26 mouse cellular contexts compared by ENCODE assay signal in genomic region chr12:12266552-12266951, GRCm38 (mm10). TPM values are rescaled to one million over a fixed set of nuclear protein-coding genes. Genes with fewer than 3 reads are reported as not detected.
DNase-seq lines count a peak whose midpoint lies in the region; ATAC-seq and TF ChIP-seq lines count a peak whose summit lies in the region.
"Had no signal": no experiment of that assay in that cellular context is flagged by ENCODE, and none has a peak within 500 bp of the region (broad histone marks: within the 10 kb centered on the region; RNA-seq: fewer than 3 reads in every experiment).

No protein-coding gene starts in this region.

- TF ChIP-seq EP300 in heart, adult 2 months (IDR thresholded peaks at IDR 0.05; ENCODE audit: insufficient read depth, low read depth, low read length): no peak

- no peak overlapping the region for H3K9ac ChIP-seq in forebrain, embryonic 16.5 days (replicated peaks; ENCODE audit: low read depth, low read length)
- no peak overlapping the region for H3K9ac ChIP-seq in forebrain, embryonic 13.5 days
- H3K9ac ChIP-seq in heart, embryonic 13.5 days: no peak overlapping the region
- no peak overlapping the region for H3K9ac ChIP-seq in heart, adult 2 months (ENCODE audit: low read depth, low read length)
- no peak overlapping the region for H3K9ac ChIP-seq in midbrain, embryonic 11.5 days (ENCODE audit: low read length)
- H3K9ac ChIP-seq in midbrain, embryonic 14.5 days (replicated peaks; ENCODE audit: low read length): no peak overlapping the region
- H3K9ac ChIP-seq: hindbrain, embryonic 15.5 days; liver, embryonic 14.5 days; neural tube, embryonic 12.5 days; stomach, embryonic 15.5 days had no signal

- H3K79me2 ChIP-seq in heart, adult 2 months (replicated peaks; ENCODE audit: control insufficient read depth, insufficient read depth, low read length): 0 out of 2 replicates have a peak, but pooled peaks cover 3% of the 10 kb centered on the region

- DNase-seq in heart, adult 2 months: no peak
- peak; percentile 44 for DNase-seq in midbrain, embryonic 11.5 days (ENCODE audit: low spot score, missing footprints)
- DNase-seq in midbrain, embryonic 14.5 days: no peak
- no peak for DNase-seq in layer of hippocampus, adult 18-20 months (ENCODE audit: low spot score in 2 of 2)
- DNase-seq: adrenal gland, postnatal 14 days; cerebellum, adult 11 months; cerebellum, adult 9-10 months; cerebellum, postnatal 36 days; gastrocnemius, adult 2 months; gastrocnemius, postnatal 36 days; kidney, adult 2 months; kidney, postnatal 36 days; liver; lung, adult 2 months; lung, postnatal 10 days; retina, postnatal 1 day; right cerebral cortex, postnatal 14 days had no signal

- ATAC-seq in forebrain, embryonic 16.5 days: no peak
- no peak for ATAC-seq in forebrain, embryonic 13.5 days
- no peak for ATAC-seq in heart, embryonic 13.5 days (ENCODE audit: extremely low read depth, insufficient number of reproducible peaks, low FRiP score, low TSS enrichment)
- no peak for ATAC-seq in midbrain, embryonic 11.5 days (ENCODE audit: low FRiP score)
- ATAC-seq in midbrain, embryonic 14.5 days (ENCODE audit: low FRiP score, low TSS enrichment): no peak
- ATAC-seq: midbrain, embryonic 16.5 days had no signal

- no peak for TF ChIP-seq CTCF in heart, adult 2 months (IDR thresholded peaks at IDR 0.05)

- no peaks in the 10 kb centered on the region for H3K27me3 ChIP-seq in forebrain, embryonic 16.5 days (replicated peaks; ENCODE audit: control insufficient read depth, insufficient read depth, low read length)
- no peaks in the 10 kb centered on the region for H3K27me3 ChIP-seq in forebrain, embryonic 13.5 days
- H3K27me3 ChIP-seq in heart, embryonic 13.5 days (replicated peaks): no peaks in the 10 kb centered on the region
- no peaks in the 10 kb centered on the region for H3K27me3 ChIP-seq in heart, adult 2 months (ENCODE audit: control insufficient read depth, insufficient read depth, low read length)
- no peaks in the 10 kb centered on the region for H3K27me3 ChIP-seq in midbrain, embryonic 11.5 days (ENCODE audit: control insufficient read depth, insufficient read depth, low read length)
- no peaks in the 10 kb centered on the region for H3K27me3 ChIP-seq in midbrain, embryonic 14.5 days (ENCODE audit: control insufficient read depth, insufficient read depth, low read length)
- H3K27me3 ChIP-seq: hindbrain, embryonic 15.5 days; neural tube, embryonic 12.5 days; stomach, embryonic 15.5 days had no signal

- no peak for TF ChIP-seq POLR2A in heart, adult 2 months (IDR thresholded peaks at IDR 0.05; ENCODE audit: insufficient read depth, low read depth, low read length)

- peaks cover 55% of the 10 kb centered on the region for H3K4me1 ChIP-seq in forebrain, embryonic 16.5 days (replicated peaks; ENCODE audit: control insufficient read depth, insufficient read depth, low read length)
- peaks cover 21% of the 10 kb centered on the region for H3K4me1 ChIP-seq in forebrain, embryonic 13.5 days
- peaks cover 83% of the 10 kb centered on the region for H3K4me1 ChIP-seq in heart, embryonic 13.5 days
- peaks cover 21% of the 10 kb centered on the region for H3K4me1 ChIP-seq in heart, adult 2 months (ENCODE audit: control insufficient read depth, insufficient read depth, low read length)
- peaks cover 17% of the 10 kb centered on the region for H3K4me1 ChIP-seq in midbrain, embryonic 11.5 days (ENCODE audit: control insufficient read depth, insufficient read depth, low read length)
- peaks cover 31% of the 10 kb centered on the region for H3K4me1 ChIP-seq in midbrain, embryonic 14.5 days (ENCODE audit: control insufficient read depth, insufficient read depth, low read length)

- no peak overlapping the region for H3K27ac ChIP-seq in forebrain, embryonic 16.5 days (ENCODE audit: low read length)
- no peak overlapping the region for H3K27ac ChIP-seq in forebrain, embryonic 13.5 days
- no peak overlapping the region; the same call in 1 of the 2 replicates for H3K27ac ChIP-seq in heart, embryonic 13.5 days (replicated peaks)
- no peak overlapping the region for H3K27ac ChIP-seq in heart, adult 2 months
- no peak overlapping the region for H3K27ac ChIP-seq in midbrain, embryonic 11.5 days (ENCODE audit: low read depth, low read length)
- H3K27ac ChIP-seq in midbrain, embryonic 14.5 days (replicated peaks; ENCODE audit: low read depth, low read length): no peak overlapping the region
- H3K27ac ChIP-seq: gastrocnemius, adult 2 months; hindbrain, embryonic 15.5 days; liver, embryonic 14.5 days; macrophage; neural tube, embryonic 12.5 days; stomach, embryonic 15.5 days had no signal

- intact Hi-C loops in heart, adult 2 months (cut with DNase I): no loop called here

- 56% methylated on average over 1 of the region's 1 CpGs for WGBS in forebrain, embryonic 16.5 days
- WGBS in forebrain, embryonic 13.5 days: 75% methylated on average over 1 of the region's 1 CpGs
- WGBS in heart, embryonic 13.5 days: 26% methylated on average over 1 of the region's 1 CpGs
- 52% methylated on average over 1 of the region's 1 CpGs for WGBS in heart, adult 2 months
- 74% methylated on average over 1 of the region's 1 CpGs for WGBS in midbrain, embryonic 11.5 days
- 75% methylated on average over 1 of the region's 1 CpGs for WGBS in midbrain, embryonic 14.5 days

- H3K4me2 ChIP-seq in forebrain, embryonic 16.5 days (ENCODE audit: low read length): peak overlapping the region; percentile 73; the same call in 1 of the 2 replicates
- no peak overlapping the region for H3K4me2 ChIP-seq in forebrain, embryonic 13.5 days
- peak overlapping the region; percentile 85; the same call in 1 of the 2 replicates for H3K4me2 ChIP-seq in heart, embryonic 13.5 days
- H3K4me2 ChIP-seq in midbrain, embryonic 11.5 days: no peak overlapping the region
- H3K4me2 ChIP-seq in midbrain, embryonic 14.5 days (ENCODE audit: low read length): no peak overlapping the region
- H3K4me2 ChIP-seq: hindbrain, embryonic 15.5 days; neural tube, embryonic 12.5 days; stomach, embryonic 15.5 days had no signal

- H3K36me3 ChIP-seq in forebrain, embryonic 16.5 days (ENCODE audit: control insufficient read depth, insufficient read depth): no peaks in the 10 kb centered on the region
- no peaks in the 10 kb centered on the region for H3K36me3 ChIP-seq in forebrain, embryonic 13.5 days (ENCODE audit: poor library complexity, severe bottlenecking)
- no peaks in the 10 kb centered on the region for H3K36me3 ChIP-seq in heart, embryonic 13.5 days
- H3K36me3 ChIP-seq in heart, adult 2 months (ENCODE audit: control insufficient read depth, insufficient read depth, low read length): peaks cover 16% of the 10 kb centered on the region
- H3K36me3 ChIP-seq in midbrain, embryonic 11.5 days (ENCODE audit: control insufficient read depth, insufficient read depth, low read length): no peaks in the 10 kb centered on the region
- no peaks in the 10 kb centered on the region for H3K36me3 ChIP-seq in midbrain, embryonic 14.5 days (ENCODE audit: control insufficient read depth, insufficient read depth, low read length)
- H3K36me3 ChIP-seq: hindbrain, embryonic 15.5 days; neural tube, embryonic 12.5 days; stomach, embryonic 15.5 days had no signal

- no peaks in the 10 kb centered on the region for H3K9me3 ChIP-seq in forebrain, embryonic 16.5 days (ENCODE audit: control insufficient read depth, low read length)
- no peaks in the 10 kb centered on the region for H3K9me3 ChIP-seq in forebrain, embryonic 13.5 days (replicated peaks)
- no peaks in the 10 kb centered on the region for H3K9me3 ChIP-seq in heart, embryonic 13.5 days
- H3K9me3 ChIP-seq in midbrain, embryonic 11.5 days (ENCODE audit: control insufficient read depth, low read length): no peaks in the 10 kb centered on the region
- H3K9me3 ChIP-seq in midbrain, embryonic 14.5 days (ENCODE audit: control insufficient read depth, low read length): no peaks in the 10 kb centered on the region
- H3K9me3 ChIP-seq: hindbrain, embryonic 15.5 days; neural tube, embryonic 12.5 days; stomach, embryonic 15.5 days had no signal

- no peak overlapping the region for H3K4me3 ChIP-seq in forebrain, embryonic 16.5 days (replicated peaks; ENCODE audit: low read length)
- no peak overlapping the region for H3K4me3 ChIP-seq in forebrain, embryonic 13.5 days
- no peak overlapping the region for H3K4me3 ChIP-seq in heart, embryonic 13.5 days
- H3K4me3 ChIP-seq in heart, adult 2 months: no peak overlapping the region
- no peak overlapping the region for H3K4me3 ChIP-seq in midbrain, embryonic 11.5 days (ENCODE audit: low read depth, low read length)
- H3K4me3 ChIP-seq in midbrain, embryonic 14.5 days (replicated peaks; ENCODE audit: low read depth, low read length): no peak overlapping the region
- H3K4me3 ChIP-seq: gastrocnemius, adult 2 months; hindbrain, embryonic 15.5 days; neural tube, embryonic 12.5 days; stomach, embryonic 15.5 days had no signal

RNA-seq across cellular contexts. Expression of gene Fam49a, which starts 4.6 kb away (rescaled TPM):
- polyA plus RNA-seq in forebrain, embryonic 16.5 days (2015; fragmentation: Nextera tagmentation; extraction: Ambion mirVana): 186 and 218 TPM in 2 replicates
- 45.9 and 55.0 TPM in 2 replicates for polyA plus RNA-seq in forebrain, embryonic 13.5 days (2015; fragmentation: Nextera tagmentation; extraction: Ambion mirVana)
- polyA plus RNA-seq in heart, embryonic 13.5 days (2015; fragmentation: Nextera tagmentation; extraction: Ambion mirVana): 27.8 and 29.0 TPM in 2 replicates
- total RNA-seq in heart, adult 2 months (2021): 1 to 10 TPM; 7.1 to 9.8 TPM
- 4.1 and 6.5 TPM in 2 replicates for polyA plus RNA-seq in heart, adult 2 months (2012; rRNA removed)
- 14.4 and 18.2 TPM in 2 replicates for polyA plus RNA-seq in midbrain, embryonic 11.5 days (2014; fragmentation: Nextera tagmentation; extraction: Ambion mirVana)
- 48.6 and 57.0 TPM in 2 replicates for polyA plus RNA-seq in midbrain, embryonic 14.5 days (2014; fragmentation: Nextera tagmentation; extraction: Ambion mirVana)
- 100 to 1,000 TPM; 170 to 187 TPM for total RNA-seq in layer of hippocampus, adult 18-20 months (2021)

Comparison
In these comparisons a context has a peak if more than half of its experiments do, and no peak if none do; other contexts are left out.
1. H3K4me2 ChIP-seq: peak in forebrain, embryonic 16.5 days (single experiment) and heart, embryonic 13.5 days (single experiment); none in forebrain, embryonic 13.5 days (single experiment), midbrain, embryonic 11.5 days (single experiment) and midbrain, embryonic 14.5 days (single experiment).